Mouse (Mus musculus) liver, adult 2 months (tissue): Measurements from ENCODE around the gene Icam5. TPM values are rescaled to one million over a fixed set of nuclear protein-coding genes. Genes with fewer than 3 reads are reported as not detected.
A peak's percentile ranks its signal among the peaks of the same experiment; 100 is the strongest.
"Not testable (repeated sequence)": the region's sequence is repeated elsewhere in the genome, so short reads cannot be mapped to it uniquely, and the experiment has no call there.

ENCODE experiments used
- DNase-seq: peaks from one replicate; pipeline ENCODE4 v3.0.0-alpha.2; 2011; ENCODE audit warnings: low read depth, low spot score; ENCODE audit errors: extremely low read depth
- H3K27ac ChIP-seq: fragments of 200-500 bp; replicated peaks from 2 replicates; pipeline ENCODE4 v1.5.1; 2012; ENCODE audit warnings: low read depth, mild to moderate bottlenecking, control low read depth, inconsistent platforms, low read length; ENCODE audit not compliant: insufficient read depth
- H3K27me3 ChIP-seq: fragments of 200-500 bp; 2 replicates; pipeline ENCODE4 v1.6.1; 2012; ENCODE audit warnings: mild to moderate bottlenecking, moderate library complexity, low read length, inconsistent platforms; ENCODE audit not compliant: control insufficient read depth, insufficient read depth
- H3K36me3 ChIP-seq: fragments of 200-500 bp; 2 replicates; pipeline ENCODE4 v1.6.1; 2012; ENCODE audit warnings: low read length, inconsistent platforms; ENCODE audit not compliant: control insufficient read depth, insufficient read depth
- H3K4me1 ChIP-seq: fragments of 200-500 bp; 2 replicates; pipeline ENCODE4 v1.6.1; 2011; ENCODE audit warnings: low read length; ENCODE audit not compliant: control insufficient read depth, insufficient read depth
- H3K4me3 ChIP-seq: fragments of 200-500 bp; 2 replicates; pipeline ENCODE4 v1.5.1; 2011; ENCODE audit warnings: low read depth, mild to moderate bottlenecking, control low read depth, low read length, moderate library complexity; ENCODE audit not compliant: insufficient read depth
- H3K79me2 ChIP-seq: fragments of 200-500 bp; 2 replicates; pipeline ENCODE4 v1.6.1; 2012; ENCODE audit warnings: inconsistent platforms, mild to moderate bottlenecking, low read length, moderate library complexity; ENCODE audit not compliant: control insufficient read depth, insufficient read depth
- H3K9ac ChIP-seq: fragments of 200-500 bp; 2 replicates; pipeline ENCODE4 v1.6.1; 2012; ENCODE audit warnings: low read depth, mild to moderate bottlenecking, control low read depth, inconsistent platforms, low read length
- CTCF ChIP-seq: fragments of 200-500 bp; IDR thresholded peaks from 2 replicates; pipeline ENCODE4 v1.5.1; 2011; ENCODE audit warnings: low read depth, low read length, control low read depth
- POLR2A ChIP-seq: fragments of 200-500 bp; IDR thresholded peaks from 2 replicates; pipeline ENCODE4 v1.6.1; 2011; ENCODE audit warnings: low read length, control low read depth; ENCODE audit not compliant: insufficient read depth; ENCODE audit errors: extremely low read depth
- WGBS: fragments of 180-500 bp; shearing (Covaris S2); methylation state at CpG from one replicate; pipeline ENCODE4 v1.1.7; 2018; 5-methylcytosine and 5-hydroxymethylcytosine counted together
- polyA plus RNA-seq: library from polyadenylated mRNA; depleted of rRNA; stranded (reverse); fragments of >200 nt; gene quantifications from 2 replicates; pipeline ENCODE4 v1.2.3, GENCODE M21; 2012
- total RNA-seq: library from RNA; depleted of rRNA; stranded (reverse); fragments of >200 nt; gene quantifications from 2 replicates; pipeline ENCODE4 v1.2.3, GENCODE M21; 2014

Icam5 gene
- total and polyA plus RNA-seq, 2 experiments: 0.09 TPM; not detected in 1

DNA sequence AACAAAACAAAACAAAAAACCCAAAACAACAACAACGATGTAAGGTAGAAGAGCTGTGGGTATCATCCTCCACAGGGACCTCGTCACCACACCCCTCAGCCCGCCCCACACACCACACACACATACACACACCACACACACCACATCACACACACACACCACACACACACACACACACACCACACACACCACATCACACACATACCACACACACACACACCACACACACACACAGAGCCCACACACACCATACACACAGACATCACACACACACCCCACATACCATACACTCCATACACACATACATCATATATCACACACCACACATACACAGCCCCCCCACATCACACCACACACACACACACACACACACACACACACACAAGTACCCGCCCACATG, 40.3 kb upstream of the Icam5 start:
- no peaks in the 10 kb centered on the region for H3K27me3 ChIP-seq
- no peak overlapping the region for H3K27ac ChIP-seq
- 91% methylated on average over 4 of the region's 4 CpGs for WGBS

GRCm38 (mm10) chr9:20993165-20993898, 38.5 kb upstream of the Icam5 start:
- no peak for TF ChIP-seq CTCF
- no peak for TF ChIP-seq POLR2A
- H3K36me3 ChIP-seq: no peaks in the 10 kb centered on the region
- H3K79me2 ChIP-seq: no peaks in the 10 kb centered on the region
- H3K27me3 ChIP-seq: no peaks in the 10 kb centered on the region
- H3K4me3 ChIP-seq: no peak overlapping the region
- no peak overlapping the region for H3K27ac ChIP-seq
- WGBS: 76% methylated on average over 5 of the region's 5 CpGs
- no peak for DNase-seq
- H3K4me1 ChIP-seq: no peaks in the 10 kb centered on the region
- no peak overlapping the region for H3K9ac ChIP-seq

More for the DNA sequence above, 40.3 kb upstream of the Icam5 start:
- H3K36me3 ChIP-seq: no peaks in the 10 kb centered on the region
- no peak overlapping the region for H3K4me3 ChIP-seq
- no peaks in the 10 kb centered on the region for H3K4me1 ChIP-seq
- no peak for DNase-seq
- H3K9ac ChIP-seq: no peak overlapping the region
- H3K79me2 ChIP-seq: no peaks in the 10 kb centered on the region
- TF ChIP-seq CTCF: no peak
- TF ChIP-seq POLR2A: no peak

DNA sequence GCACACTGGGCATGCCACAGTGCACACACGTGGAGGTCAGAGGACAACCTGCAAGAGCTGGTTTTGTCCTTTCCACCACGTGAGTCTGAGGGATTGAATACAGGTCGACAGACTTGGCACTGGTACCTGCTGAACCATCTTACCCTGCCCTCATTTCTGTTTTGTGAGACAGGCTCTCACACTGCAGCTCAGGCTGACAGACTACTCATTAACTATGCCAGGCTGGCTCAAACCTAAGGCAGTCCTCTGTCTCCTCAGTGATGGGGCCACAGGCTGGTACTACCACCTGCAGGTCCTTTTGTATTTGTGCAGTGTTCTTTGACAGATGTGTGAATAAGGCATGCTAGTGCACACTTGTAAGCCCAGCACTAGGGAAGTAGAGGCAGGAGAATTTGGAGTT, 36.8 kb upstream of the Icam5 start:
- Histone ChIP-seq H3K36me3 (no peaks in the 10 kb centered on the region), H3K4me3 (no peak overlapping the region), H3K9ac (no peak overlapping the region), H3K79me2 (no peaks in the 10 kb centered on the region), H3K27me3 (no peaks in the 10 kb centered on the region), H3K4me1 (no peaks in the 10 kb centered on the region), H3K27ac (no peak overlapping the region)
- TF ChIP-seq CTCF (no peak), POLR2A (no peak)
- 14% methylated on average over 3 of the region's 3 CpGs for WGBS
- peak; percentile 88 for DNase-seq

DNA sequence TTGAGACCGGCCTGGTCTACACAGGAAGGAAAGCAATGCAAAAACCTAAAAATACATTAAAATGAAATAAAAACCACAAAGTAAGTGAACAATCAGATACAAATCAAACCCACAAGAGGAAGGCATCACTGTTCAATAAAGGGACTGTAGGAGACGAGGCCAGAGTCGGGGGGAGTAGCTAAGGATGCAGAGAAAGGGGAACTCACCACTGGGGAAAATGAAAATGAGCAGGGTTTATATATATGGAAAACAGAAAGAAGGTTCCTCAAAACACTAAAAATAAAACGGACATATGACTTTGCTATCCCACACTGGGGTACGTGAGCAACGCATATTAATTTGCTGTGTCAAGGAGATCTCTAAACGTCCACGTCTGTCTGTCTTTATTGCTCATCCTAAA, 34.8 kb upstream of the Icam5 start:
- no peak overlapping the region for H3K9ac ChIP-seq
- TF ChIP-seq CTCF (no peak), POLR2A (no peak)
- no peak for DNase-seq
- 93% methylated on average over 8 of the region's 8 CpGs for WGBS
- no peaks in the 10 kb centered on the region for H3K36me3 ChIP-seq
- no peak overlapping the region for H3K4me3 ChIP-seq
- H3K4me1 ChIP-seq: no peaks in the 10 kb centered on the region
- H3K27me3 ChIP-seq: no peaks in the 10 kb centered on the region
- H3K27ac ChIP-seq: no peak overlapping the region
- H3K79me2 ChIP-seq: no peaks in the 10 kb centered on the region

DNA sequence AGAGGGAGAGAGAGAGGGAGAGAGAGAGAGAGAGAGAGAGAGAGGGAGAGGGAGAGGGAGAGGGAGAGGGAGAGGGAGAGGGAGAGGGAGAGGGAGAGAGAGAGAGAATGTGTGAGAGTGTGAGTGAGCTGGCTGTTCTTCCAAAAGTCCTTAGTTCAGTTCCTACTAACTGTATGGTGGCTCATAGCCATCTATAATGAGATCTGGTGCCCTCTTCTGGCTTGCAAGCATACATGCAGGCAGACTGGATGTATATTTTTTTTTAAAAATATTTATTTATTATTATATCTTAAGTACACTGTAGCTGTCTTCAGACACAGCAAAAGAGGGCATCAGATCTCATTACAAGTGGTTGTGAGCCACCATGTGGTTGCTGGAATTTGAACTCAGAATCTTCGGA, 33.5 kb upstream of the Icam5 start:
- not testable (repeated sequence) for DNase-seq, H3K4me1 ChIP-seq, H3K36me3 ChIP-seq, H3K79me2 ChIP-seq, H3K9ac ChIP-seq, H3K4me3 ChIP-seq, H3K27me3 ChIP-seq, H3K27ac ChIP-seq
- 65% methylated on average over 1 of the region's 1 CpGs for WGBS

GRCm38 (mm10) chr9:21000811-21001210, 31.1 kb upstream of the Icam5 start:
- Histone ChIP-seq H3K27ac (no peak overlapping the region), H3K9ac (no peak overlapping the region), H3K4me1 (no peaks in the 10 kb centered on the region; the same call in 1 of the 2 replicates), H3K27me3 (no peaks in the 10 kb centered on the region), H3K79me2 (no peaks in the 10 kb centered on the region), H3K36me3 (peaks cover 9% of the 10 kb centered on the region; the same call in 1 of the 2 replicates), H3K4me3 (no peak overlapping the region)
- TF ChIP-seq POLR2A (no peak), CTCF (peak; percentile 35; the same call in 1 of the 2 replicates)
- peak; percentile 48 for DNase-seq
